Mouse (Mus musculus) left cerebral cortex, postnatal 4 days (tissue): ENCODE results near the gene Tmem204. TPM values are rescaled to one million over a fixed set of nuclear protein-coding genes. Genes with fewer than 3 reads are reported as not detected.

Source experiments
- DNase-seq: peaks from one replicate; pipeline ENCODE4 v3.0.0-alpha.2; 2022
- intact Hi-C: fragments of 180-260 bp; cut with DNase I; formaldehyde crosslinking; loops from one replicate; pipeline ENCODE4 v1.15.1; 2025
- total RNA-seq, 2 experiments: library from RNA; stranded (reverse); gene quantifications; 2 replicates each; pipeline ENCODE4 v1.2.3; 2021

The Tmem204 gene
- total RNA-seq, 2 experiments from 2014 or later: 5.4 to 6.7 TPM

- intact Hi-C loops: no loop called here
- no peak for DNase-seq
These were observed 3.3 kb upstream of the Tmem204 start for GRCm38 (mm10) chr17:25086724-25087123.

DNA sequence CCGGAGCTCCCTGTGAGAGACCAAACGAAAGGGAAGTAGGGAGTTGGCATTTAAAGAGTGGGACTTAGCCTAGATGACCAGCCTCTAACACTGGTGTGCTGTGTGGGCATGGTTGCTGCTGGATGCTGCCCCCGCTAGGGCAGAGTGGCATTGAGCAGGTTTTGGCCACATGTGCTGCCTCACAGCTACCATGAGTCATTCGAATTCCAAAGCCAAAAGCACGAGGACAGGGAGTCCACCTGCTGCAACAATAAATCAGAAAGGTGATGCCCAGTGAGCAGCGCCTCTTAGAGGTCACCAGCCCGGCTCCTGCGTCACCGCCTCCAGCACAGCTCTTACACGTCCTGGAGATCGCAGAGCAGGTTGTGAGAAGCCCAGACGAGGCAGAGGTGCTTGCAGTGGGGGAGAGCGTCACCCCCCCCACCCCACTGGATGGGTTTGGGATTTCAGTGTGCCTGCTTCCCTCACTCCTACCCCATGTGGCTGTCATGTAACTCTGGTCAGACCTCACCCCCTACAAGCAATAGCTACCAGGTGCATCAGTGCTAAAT, 1.5 kb upstream of the Tmem204 start:
- DNase-seq: no peak
- intact Hi-C loops: no loop called here

DNA sequence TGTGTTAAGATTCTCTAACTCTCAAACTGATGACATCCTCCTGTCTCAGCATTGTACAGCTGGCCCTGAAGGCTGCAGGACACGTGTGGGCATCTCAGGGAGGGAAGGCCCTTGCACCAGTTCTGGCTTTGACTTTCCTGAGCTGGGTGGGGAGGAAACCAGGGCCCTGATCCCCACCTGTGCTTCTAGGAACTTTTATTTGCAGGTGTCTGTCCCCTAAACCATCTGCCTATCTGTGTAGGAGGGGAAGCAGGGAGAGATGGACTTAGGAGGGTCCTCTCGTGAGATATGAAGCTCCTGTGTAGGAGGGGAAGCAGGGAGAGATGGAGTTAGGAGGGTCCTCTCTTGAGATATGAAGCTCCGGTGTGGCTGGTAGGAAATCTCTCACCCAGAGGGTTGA, 504 bp downstream of the Tmem204 start:
- DNase-seq: no peak
- intact Hi-C loops: no loop called here

GRCm38 (mm10) chr17:25082081-25082847, 1.1 kb downstream of the Tmem204 start:
- intact Hi-C loops: no loop called here
- no peak for DNase-seq

- intact Hi-C loops: no loop called here
- no peak for DNase-seq
These were observed 2.4 kb downstream of the Tmem204 start for GRCm38 (mm10) chr17:25080960-25081381.

GRCm38 (mm10) chr17:25080210-25080609, 3.2 kb downstream of the Tmem204 start:
- intact Hi-C loops: no loop called here
- DNase-seq: no peak

DNA sequence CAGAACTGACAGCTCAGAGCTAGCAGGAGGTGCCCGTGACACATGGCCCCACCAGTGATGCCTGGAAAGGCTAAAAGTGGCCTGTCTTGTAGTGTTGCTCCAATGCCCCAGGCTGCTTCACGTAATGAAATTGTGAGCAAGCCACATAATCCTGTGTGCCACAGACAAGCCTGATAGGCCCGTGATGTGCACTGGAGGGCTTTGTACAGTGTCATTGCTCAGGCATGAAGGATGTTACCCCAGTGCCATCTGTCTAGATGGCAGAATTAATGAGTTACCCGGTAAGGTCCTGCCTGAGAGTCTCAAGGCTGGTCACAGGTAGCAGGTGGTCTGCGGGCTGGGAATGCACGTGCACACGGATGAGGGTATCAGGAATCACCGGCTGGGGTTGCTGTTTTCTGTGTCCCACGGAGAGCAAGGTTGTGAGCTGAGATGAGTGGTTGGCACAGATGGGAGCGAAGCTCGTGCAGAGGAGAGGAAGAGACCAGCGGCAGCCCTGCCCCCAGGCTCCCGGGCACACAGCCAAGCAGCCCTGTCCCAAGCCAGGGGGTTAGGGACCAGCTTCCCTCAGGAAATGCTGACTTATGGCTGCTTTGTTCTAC, 5.5 kb downstream of the Tmem204 start:
- peak; percentile 90 for DNase-seq
- intact Hi-C loops: no loop called here

- intact Hi-C loops: no loop called here
- peak; percentile 58 for DNase-seq
These were observed 6.5 kb downstream of the Tmem204 start for GRCm38 (mm10) chr17:25076906-25077305.

DNA sequence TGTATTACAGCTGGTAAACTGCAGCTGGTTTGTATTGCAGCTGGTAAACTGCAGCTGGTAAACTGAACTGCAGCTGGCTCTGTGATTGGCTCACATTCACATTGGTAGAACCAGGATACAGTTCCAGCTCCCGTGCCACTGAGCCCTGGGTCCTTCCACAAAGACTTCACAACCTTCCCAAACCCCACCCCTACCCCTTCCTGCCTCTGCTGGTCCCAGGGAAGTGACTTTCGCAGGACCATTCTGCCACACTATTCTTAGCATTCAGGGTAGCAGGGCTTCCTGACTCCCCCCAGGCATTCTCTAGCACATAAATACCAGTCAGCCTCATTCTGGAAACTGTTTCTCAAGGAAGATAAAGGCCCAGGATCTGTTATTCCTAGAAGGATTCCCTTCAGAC, 14.7 kb downstream of the Tmem204 start:
- intact Hi-C loops: no loop called here
- DNase-seq: no peak

DNA sequence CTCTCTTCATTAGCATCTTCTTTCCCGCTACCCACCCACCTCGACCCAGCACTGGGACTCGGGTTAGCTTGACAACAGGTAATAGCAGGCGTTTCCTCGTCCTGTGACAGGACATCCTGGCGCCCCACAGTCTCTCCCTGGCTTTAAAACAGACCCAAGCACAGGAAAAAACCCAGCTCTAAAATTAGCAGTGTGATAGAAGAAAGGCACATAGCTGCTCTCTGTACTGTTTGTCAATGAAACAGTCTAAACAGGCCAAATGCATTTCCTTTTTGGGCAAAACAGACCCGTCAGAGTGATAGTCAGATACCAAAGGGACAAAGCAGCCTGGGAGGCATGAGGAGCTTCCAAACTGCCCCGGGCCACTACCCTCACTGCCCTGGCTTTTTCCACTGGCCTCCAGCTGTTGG, 15.9 kb downstream of the Tmem204 start:
- no peak for DNase-seq
- intact Hi-C loops: no loop called here

DNA sequence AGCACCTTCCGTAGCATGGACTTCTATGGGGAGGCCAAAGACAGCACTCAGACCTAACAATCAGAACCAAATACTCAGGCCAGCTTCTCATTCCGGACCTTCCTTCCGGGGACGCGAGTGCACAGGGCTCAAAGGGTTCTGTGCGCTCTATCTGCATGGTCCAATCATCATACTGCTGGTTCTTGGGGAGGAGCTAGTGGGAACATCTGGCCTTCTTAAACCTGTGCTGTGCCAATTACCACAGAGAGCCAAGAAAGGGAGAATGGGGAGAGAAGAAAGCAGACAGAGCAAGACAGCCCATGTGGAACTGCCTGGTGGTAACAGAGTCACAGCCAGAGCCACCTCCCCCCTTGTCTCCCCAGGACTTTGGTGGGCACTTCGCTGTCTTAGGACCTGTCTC, 16.8 kb downstream of the Tmem204 start:
- no peak for DNase-seq
- intact Hi-C loops: no loop called here

DNA sequence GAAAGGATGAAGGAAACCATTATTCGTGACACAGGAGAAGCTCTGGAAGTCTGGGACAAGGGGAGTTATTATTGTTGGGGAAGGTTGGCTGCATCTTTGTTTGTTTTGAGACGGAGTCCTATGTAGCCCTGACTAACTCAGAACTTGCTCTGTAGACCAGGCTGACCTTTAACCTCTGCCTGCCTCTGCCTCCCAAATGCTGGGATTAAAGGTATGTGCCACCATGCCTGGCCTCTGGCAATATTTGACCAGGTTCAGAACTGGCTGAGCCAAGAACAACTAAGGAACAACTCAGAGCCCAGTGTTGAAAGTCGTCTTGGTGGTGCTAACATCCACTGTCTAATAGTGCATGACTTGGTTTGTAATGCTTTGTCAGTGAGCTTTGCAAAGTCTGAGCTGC, 18.2 kb downstream of the Tmem204 start:
- intact Hi-C loops: no loop called here
- no peak for DNase-seq

DNA sequence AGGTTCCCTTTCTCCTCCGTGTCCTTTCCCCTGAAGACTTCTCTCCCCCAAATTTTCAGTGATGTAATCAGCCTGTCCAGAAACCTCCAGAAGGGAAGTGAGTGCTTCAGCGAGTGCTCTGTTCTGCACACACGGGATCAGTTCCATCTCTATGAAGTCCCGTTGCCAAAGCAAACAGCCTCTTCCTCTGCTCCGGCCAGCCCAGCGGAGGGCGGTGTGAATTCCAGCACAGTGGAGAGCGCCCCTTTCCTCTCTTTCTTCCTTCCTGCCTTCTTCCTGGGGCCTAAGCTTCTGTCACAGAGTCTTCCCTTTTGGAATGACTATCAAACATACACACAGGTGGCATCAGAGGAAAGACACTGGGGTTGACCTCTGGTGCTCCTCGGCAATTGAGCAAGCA, 19.0 kb downstream of the Tmem204 start:
- intact Hi-C loops: no loop called here
- no peak for DNase-seq

DNA sequence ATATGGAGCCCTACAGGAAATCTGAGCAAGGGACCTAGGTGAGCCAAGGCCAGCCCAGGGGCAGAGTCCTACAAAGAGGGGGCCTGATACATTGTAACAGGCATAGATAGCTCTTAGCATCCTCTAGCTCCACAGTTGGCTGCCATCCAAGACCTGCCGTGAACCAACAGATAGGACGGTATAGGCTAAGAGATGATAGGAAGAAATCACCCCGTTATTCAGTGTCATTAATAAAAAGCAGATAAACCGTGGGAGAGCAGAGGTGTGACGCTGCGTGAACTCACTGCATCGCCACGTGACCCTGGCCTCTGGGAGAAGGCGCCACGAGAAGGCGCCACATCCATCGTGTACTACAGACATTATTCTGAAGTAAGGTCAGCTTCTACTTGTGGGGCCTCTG, 19.5 kb downstream of the Tmem204 start:
- intact Hi-C loops: no loop called here
- peak; percentile 56 for DNase-seq

- intact Hi-C loops: no loop called here
- peak; percentile 36 for DNase-seq
These were observed 20.1 kb downstream of the Tmem204 start for GRCm38 (mm10) chr17:25063261-25063660.

DNA sequence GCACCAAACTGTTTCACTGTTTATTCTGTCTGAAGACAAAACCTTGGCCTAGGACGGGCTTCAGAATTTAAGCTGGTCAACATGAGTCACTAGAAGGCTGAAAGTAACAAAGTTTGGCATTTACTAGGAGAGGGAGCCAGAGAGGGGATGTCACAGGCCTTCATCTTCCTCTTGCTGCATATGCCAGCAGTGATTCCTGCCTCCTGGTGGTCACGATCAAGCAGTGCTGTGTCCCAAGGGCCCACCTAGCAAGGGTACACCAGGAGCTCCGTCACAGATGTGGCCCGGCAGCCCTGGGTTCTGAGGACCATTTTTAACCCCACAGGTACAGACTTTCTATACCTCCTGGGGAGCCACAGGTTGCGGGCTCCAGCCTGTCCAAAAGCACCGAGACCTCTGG, 26.4 kb downstream of the Tmem204 start:
- intact Hi-C loops: no loop called here
- no peak for DNase-seq

- no peak for DNase-seq
These were observed 30.1 kb downstream of the Tmem204 start for GRCm38 (mm10) chr17:25053274-25053673.

GRCm38 (mm10) chr17:25047143-25047542, 36.2 kb downstream of the Tmem204 start:
- DNase-seq: no peak
- intact Hi-C loops: no loop called here

More at GRCm38 (mm10) chr17:25053274-25053673, 30.1 kb downstream of the Tmem204 start:
- intact Hi-C loops: no loop called here

DNA sequence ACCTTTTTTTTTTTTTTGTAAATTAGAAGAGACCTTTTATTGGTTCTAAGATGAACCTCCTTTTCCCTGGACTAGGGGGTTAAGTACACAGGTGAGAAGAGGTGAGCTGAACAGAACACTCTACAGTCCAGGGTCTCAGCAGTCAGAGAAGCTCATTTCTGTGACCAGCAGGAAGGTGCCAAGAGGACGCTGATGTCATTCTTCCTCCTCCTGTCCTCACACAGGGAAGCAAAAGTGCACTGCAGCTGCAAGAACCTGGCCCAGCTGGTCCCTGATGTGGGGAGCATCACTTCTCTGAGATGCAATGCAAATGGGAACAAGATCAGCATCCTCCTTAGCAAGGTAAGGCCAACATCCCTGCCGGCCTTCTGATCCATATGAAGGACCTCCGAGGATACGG, 38.1 kb downstream of the Tmem204 start:
- intact Hi-C loops: no loop called here
- no peak for DNase-seq

DNA sequence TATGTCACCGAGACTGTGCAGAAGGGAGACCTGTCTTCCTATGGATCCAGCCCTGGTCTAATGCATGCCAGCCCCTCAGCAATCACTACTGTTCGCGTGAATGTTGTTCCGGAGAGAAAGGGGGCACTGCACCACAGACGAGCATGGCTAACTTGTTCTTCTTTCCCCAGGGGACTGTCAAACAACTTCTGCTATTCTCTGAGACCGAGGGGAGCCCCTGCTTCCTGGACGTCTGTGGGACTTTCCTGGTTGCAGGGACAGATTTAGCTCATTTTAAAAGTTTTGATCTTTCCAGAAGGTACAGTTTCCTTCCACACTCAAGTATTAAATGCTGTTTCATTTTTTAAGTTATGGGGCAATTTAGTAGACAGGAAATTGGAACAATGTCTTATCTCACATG, 38.5 kb downstream of the Tmem204 start:
- no peak for DNase-seq
- intact Hi-C loops: no loop called here

- DNase-seq: peak; percentile 34
- intact Hi-C loops: no loop called here
These were observed 47.2 kb downstream of the Tmem204 start for GRCm38 (mm10) chr17:25036183-25036582.
